Mouse (Mus musculus) cerebellum, postnatal 14 days (tissue): Measurements from ENCODE around the gene Dnal1.
"Not testable (repeated sequence)": the region's sequence is repeated elsewhere in the genome, so short reads cannot be mapped to it uniquely, and the experiment has no call there.

Experiments
- DNase-seq, 2 experiments: peaks; one replicate each; pipeline ENCODE4 v3.0.0; 2021; ENCODE audit warnings: mixed read lengths in 2 of 2

The Dnal1 gene

GRCm38 (mm10) chr12:84114153-84114994, at the start of gene Dnal1:
TSS of gene Dnal1 (plus strand) at chr12:84114366.
- peak; percentile 92 for DNase-seq

GRCm38 (mm10) chr12:84064621-84065020, 49.5 kb upstream of the Dnal1 start:
- DNase-seq = no peak

GRCm38 (mm10) chr12:84067752-84068151, 46.4 kb upstream of the Dnal1 start:
- no peak for DNase-seq

GRCm38 (mm10) chr12:84068296-84068695, 45.9 kb upstream of the Dnal1 start:
- DNase-seq = no peak

GRCm38 (mm10) chr12:84068986-84069385, 45.2 kb upstream of the Dnal1 start, which contains the start of gene Acot5:
TSS of gene Acot5 (plus strand) at chr12:84069325.
- DNase-seq = no peak

- peak; percentile 50 to 58 for DNase-seq
These were observed 44.6 kb upstream of the Dnal1 start for GRCm38 (mm10) chr12:84069582-84069981.

- no peak for DNase-seq
These were observed 42.5 kb upstream of the Dnal1 start for GRCm38 (mm10) chr12:84071696-84072095.

- no peak for DNase-seq
These were observed 36.7 kb upstream of the Dnal1 start for GRCm38 (mm10) chr12:84077371-84077990.

GRCm38 (mm10) chr12:84083842-84084241, 30.3 kb upstream of the Dnal1 start:
- DNase-seq = no peak

- no peak for DNase-seq
These were observed 29.6 kb upstream of the Dnal1 start for GRCm38 (mm10) chr12:84084581-84084980.

GRCm38 (mm10) chr12:84094666-84095065, 19.5 kb upstream of the Dnal1 start:
- DNase-seq = not testable (repeated sequence)

GRCm38 (mm10) chr12:84099605-84100004, 14.6 kb upstream of the Dnal1 start:
- DNase-seq = no peak

- DNase-seq = no peak
These were observed 14.1 kb upstream of the Dnal1 start for GRCm38 (mm10) chr12:84100071-84100470.

- DNase-seq = peak; percentile 52 to 60
These were observed 13.3 kb upstream of the Dnal1 start, which contains the start of gene Acot6 for GRCm38 (mm10) chr12:84100604-84101492. TSS of gene Acot6 (plus strand) at chr12:84100654.

- DNase-seq = no peak
These were observed 12.7 kb upstream of the Dnal1 start for GRCm38 (mm10) chr12:84101493-84101845.

GRCm38 (mm10) chr12:84107012-84107411, 7.2 kb upstream of the Dnal1 start:
- no peak for DNase-seq

GRCm38 (mm10) chr12:84107692-84108091, 6.5 kb upstream of the Dnal1 start:
- no peak for DNase-seq

GRCm38 (mm10) chr12:84109924-84110323, 4.2 kb upstream of the Dnal1 start:
- DNase-seq = no peak

GRCm38 (mm10) chr12:84110814-84111213, 3.4 kb upstream of the Dnal1 start:
- no peak for DNase-seq

- no peak for DNase-seq
These were observed 490 bp upstream of the Dnal1 start for GRCm38 (mm10) chr12:84113676-84114075.

- no peak for DNase-seq
These were observed 5.4 kb downstream of the Dnal1 start for GRCm38 (mm10) chr12:84119584-84119983.

- no peak for DNase-seq
These were observed 11.7 kb downstream of the Dnal1 start for GRCm38 (mm10) chr12:84125892-84126291.

GRCm38 (mm10) chr12:84126899-84127298, 12.7 kb downstream of the Dnal1 start:
- DNase-seq = no peak
